Mouse (Mus musculus) spleen, adult 2 months (tissue): Measurements from ENCODE around the gene Prss57. TPM values are rescaled to one million over a fixed set of nuclear protein-coding genes. Genes with fewer than 3 reads are reported as not detected.

Source experiments
- DNase-seq, 2 experiments: peaks; one replicate each; pipeline versions ENCODE4 v3.0.0 to v3.0.0-alpha.2; 2012 to 2021; ENCODE audit warnings: low spot score in 2 of 2, low read depth in 1 of 2
- H3K27ac ChIP-seq: fragments of 200-500 bp; 2 replicates; pipeline ENCODE4 v1.5.1; 2012; ENCODE audit warnings: low read length, inconsistent platforms; ENCODE audit not compliant: insufficient read depth
- H3K27me3 ChIP-seq: fragments of 200-500 bp; 2 replicates; pipeline ENCODE4 v1.6.1; 2012; ENCODE audit warnings: mild to moderate bottlenecking, moderate library complexity, low read length, inconsistent platforms; ENCODE audit not compliant: control insufficient read depth, insufficient read depth
- H3K36me3 ChIP-seq: fragments of 200-500 bp; 2 replicates; pipeline ENCODE4 v1.6.1; 2012; ENCODE audit warnings: mild to moderate bottlenecking, low read length, inconsistent platforms; ENCODE audit not compliant: control insufficient read depth, insufficient read depth
- H3K4me1 ChIP-seq: fragments of 200-500 bp; 2 replicates; pipeline ENCODE4 v1.6.1; 2011; ENCODE audit warnings: inconsistent platforms; ENCODE audit not compliant: control insufficient read depth, insufficient read depth, insufficient read length
- H3K4me3 ChIP-seq: fragments of 200-500 bp; 2 replicates; pipeline ENCODE4 v1.5.1; 2011; ENCODE audit warnings: mild to moderate bottlenecking, inconsistent platforms; ENCODE audit not compliant: insufficient read depth, insufficient read length; ENCODE audit errors: extremely low read depth
- CTCF ChIP-seq: fragments of 200-500 bp; IDR thresholded peaks from 2 replicates; pipeline ENCODE4 v1.5.1; 2011; ENCODE audit warnings: mild to moderate bottlenecking, inconsistent platforms; ENCODE audit not compliant: insufficient read depth, insufficient read length, insufficient replicate concordance; ENCODE audit errors: extremely low read depth
- POLR2A ChIP-seq: fragments of 200-500 bp; IDR thresholded peaks from 2 replicates; pipeline ENCODE4 v1.6.1; 2011; ENCODE audit warnings: low read depth, low read length, inconsistent platforms
- WGBS: fragments of 180-500 bp; shearing (Covaris S2); methylation state at CpG from one replicate; pipeline ENCODE4 v1.1.7; 2018; 5-methylcytosine and 5-hydroxymethylcytosine counted together
- polyA plus RNA-seq: library from polyadenylated mRNA; depleted of rRNA; stranded (reverse); fragments of >200 nt; gene quantifications from 2 replicates; pipeline ENCODE4 v1.2.3, GENCODE M21; 2012

Prss57 gene
- polyA plus RNA-seq, 1 experiment, result 1.6 TPM

DNA sequence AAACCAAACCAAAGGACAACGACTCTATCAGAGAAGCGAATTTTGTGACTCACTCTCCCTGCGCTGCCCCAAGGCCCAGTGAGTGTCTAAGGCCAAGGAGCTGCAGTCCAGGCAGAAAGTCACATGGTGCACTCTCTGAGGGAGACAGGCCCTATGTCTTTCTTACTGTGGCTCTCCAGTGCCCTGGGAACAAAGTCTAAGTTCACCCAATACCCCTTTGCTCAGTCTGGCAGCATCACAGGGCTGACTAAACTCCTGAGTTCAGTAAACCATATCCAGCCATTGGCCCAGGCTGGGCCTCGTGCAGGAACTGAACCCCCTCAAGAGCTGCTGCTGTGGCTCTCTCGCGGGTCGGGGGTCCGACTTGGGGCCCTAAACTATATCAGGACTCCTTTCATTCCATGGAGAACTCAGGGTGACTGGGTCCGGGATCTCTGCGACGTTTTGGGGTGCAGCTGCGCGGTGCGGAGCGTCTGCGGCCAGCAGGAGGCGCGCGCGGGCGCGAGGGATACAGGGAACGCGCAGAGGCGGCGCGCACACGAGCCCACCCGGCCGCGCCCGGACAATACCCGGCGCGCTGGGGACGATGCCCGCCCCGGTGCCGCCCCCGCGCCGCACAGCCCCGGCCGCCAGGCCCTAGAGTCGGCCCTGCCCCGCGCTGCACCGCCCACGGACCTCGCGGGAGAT lies 2.4 kb upstream of the Prss57 start, which contains the start of gene Palm:
Gene Palm (plus strand): TSS at position 522 of the 687 bp plus-strand sequence.
- H3K4me1 ChIP-seq, result peaks cover 5% of the 10 kb centered on the region
- no peaks in the 10 kb centered on the region for H3K27me3 ChIP-seq
- peak; percentile 25 to 63 for DNase-seq
- H3K27ac ChIP-seq, result no peak within 1 kb of the TSS
- WGBS, result 8% methylated on average over 36 of the region's 51 CpGs
- peak within 1 kb of the TSS; percentile 64 for H3K4me3 ChIP-seq
- peak; percentile 84 for TF ChIP-seq CTCF
- no peak for TF ChIP-seq POLR2A
- no peaks in the 10 kb centered on the region for H3K36me3 ChIP-seq

GRCm38 (mm10) chr10:79792339-79793040 lies 1.7 kb upstream of the Prss57 start:
- Histone ChIP-seq H3K27me3 (no peaks in the 10 kb centered on the region), H3K4me1 (peaks cover 2% of the 10 kb centered on the region), H3K36me3 (no peaks in the 10 kb centered on the region), H3K27ac (no peak overlapping the region), H3K4me3 (no peak overlapping the region)
- DNase-seq, result no peak
- 88% methylated on average over 5 of the region's 5 CpGs for WGBS
- TF ChIP-seq POLR2A (no peak), CTCF (no peak)

DNA sequence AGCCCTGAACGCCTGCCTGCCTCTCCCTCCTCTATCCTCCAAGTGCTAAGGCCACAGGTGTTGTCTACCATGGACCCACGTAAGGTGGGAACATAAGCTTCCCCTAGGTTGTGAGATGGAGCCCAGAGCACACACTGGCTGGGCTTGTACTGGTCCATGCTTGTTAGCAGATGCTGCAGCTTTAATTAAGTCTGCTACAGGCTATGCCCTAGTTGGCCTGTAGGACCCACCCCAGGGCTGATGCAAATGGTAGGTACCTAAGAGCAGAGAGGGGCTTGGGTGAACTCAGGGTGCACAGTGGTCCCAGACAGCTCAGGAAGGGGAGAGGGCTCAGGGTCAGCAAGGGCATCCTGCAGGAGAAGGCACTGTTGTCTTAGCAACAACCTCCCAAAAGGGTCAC lies 1.2 kb downstream of the Prss57 start:
- H3K4me3 ChIP-seq, result no peak overlapping the region
- no peaks in the 10 kb centered on the region for H3K27me3 ChIP-seq
- H3K27ac ChIP-seq, result no peak overlapping the region
- 60% methylated on average over 2 of the region's 2 CpGs for WGBS
- no peaks in the 10 kb centered on the region; the same call in 1 of the 2 replicates for H3K4me1 ChIP-seq
- H3K36me3 ChIP-seq, result no peaks in the 10 kb centered on the region
- TF ChIP-seq POLR2A (no peak), CTCF (no peak)
- no peak for DNase-seq

DNA sequence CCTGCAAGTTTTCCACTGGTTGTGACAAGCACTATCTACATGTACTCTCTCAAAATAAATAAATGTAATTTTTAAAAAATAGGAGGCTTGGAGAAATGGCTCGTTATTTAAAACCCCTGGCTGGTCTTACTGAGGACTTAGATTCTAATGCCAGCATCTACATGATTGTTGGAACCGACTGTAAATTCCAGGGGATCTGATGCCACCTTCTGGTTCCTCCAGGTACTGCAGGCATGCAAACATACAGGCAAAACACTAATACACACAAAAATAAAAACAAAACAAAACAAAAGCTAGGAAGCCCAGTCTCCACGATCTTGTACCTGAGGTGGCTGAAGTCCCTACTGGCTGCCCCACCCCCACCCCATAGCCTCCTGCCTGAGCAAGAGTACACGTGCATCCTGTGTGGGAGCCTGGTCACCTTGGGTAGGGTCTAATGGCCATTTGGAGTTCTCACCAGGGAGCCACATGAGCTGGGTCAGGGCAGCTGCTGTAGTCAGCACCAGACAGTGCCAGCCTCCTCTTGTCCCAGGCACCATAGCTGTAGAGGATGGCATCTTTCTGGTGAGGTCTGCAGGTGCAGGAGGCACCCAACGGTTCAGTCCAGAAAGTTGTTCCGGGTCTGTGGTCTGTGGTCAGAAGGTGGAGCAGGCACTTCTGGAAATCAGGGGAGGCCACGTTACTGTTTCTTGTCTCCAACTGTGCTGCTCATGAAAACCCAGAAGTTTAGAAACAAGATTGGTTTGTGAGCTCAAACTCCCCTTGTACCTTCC lies 2.2 kb downstream of the Prss57 start:
- 4% methylated on average over 7 of the region's 7 CpGs for WGBS
- TF ChIP-seq CTCF (peak; percentile 57; the same call in 1 of the 2 replicates), POLR2A (no peak)
- Histone ChIP-seq H3K4me1 (no peaks in the 10 kb centered on the region), H3K27ac (no peak overlapping the region), H3K27me3 (no peaks in the 10 kb centered on the region), H3K36me3 (no peaks in the 10 kb centered on the region), H3K4me3 (no peak overlapping the region)
- peak; percentile 60 to 71 for DNase-seq

DNA sequence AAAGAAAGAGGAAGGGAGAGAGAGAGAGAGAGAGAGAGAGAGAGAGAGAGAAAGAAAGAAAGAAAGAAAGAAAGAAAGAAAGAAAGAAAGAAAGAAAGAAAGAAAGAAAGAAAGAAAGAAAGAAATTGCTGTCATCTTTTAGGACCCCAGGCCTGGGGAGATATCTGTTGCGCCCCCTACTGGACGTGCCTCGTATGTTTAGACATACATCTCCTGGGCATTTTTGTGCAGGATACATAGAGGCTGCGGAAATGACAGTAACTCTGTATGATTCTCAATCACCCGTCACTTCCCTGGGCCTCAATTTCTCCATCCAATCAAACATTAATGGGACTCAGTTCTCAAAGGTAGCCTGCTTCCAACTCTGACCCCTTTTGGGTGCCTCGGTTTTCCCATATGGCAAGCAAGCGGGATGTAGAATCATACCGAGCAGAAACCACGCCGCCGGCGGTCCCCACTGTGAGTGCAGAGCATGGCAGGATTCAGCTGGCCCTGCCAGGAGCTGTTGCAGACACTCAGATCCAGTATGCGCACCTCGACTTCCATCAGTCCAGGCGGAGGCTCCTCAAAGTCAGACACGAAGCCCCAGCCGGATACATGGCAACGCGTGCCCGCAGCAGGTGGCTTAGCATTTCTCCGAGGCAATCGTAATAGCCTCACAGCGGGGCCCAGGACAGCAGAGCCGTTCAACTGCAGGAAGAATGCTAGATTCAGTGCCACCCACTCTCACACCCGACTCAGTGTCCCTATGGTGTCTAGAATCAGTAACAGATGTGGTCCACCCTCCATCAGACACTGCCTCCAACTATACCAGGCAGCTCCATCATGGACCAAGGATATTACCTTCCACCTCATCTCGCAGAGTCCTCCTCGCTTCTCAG lies 6.6 kb downstream of the Prss57 start:
- 77% methylated on average over 27 of the region's 27 CpGs for whole genome bisulfite sequencing
- Histone ChIP-seq H3K36me3 (no peaks in the 10 kb centered on the region), H3K4me1 (peaks cover 9% of the 10 kb centered on the region), H3K27me3 (no peaks in the 10 kb centered on the region), H3K4me3 (no peak overlapping the region), H3K27ac (no peak overlapping the region)
- peak; percentile 30; the same call in 1 of the 2 replicates for TF ChIP-seq CTCF
- no peak for TF ChIP-seq POLR2A
- DNase-seq, result peak in 1 of 2 experiments; percentile 33

DNA sequence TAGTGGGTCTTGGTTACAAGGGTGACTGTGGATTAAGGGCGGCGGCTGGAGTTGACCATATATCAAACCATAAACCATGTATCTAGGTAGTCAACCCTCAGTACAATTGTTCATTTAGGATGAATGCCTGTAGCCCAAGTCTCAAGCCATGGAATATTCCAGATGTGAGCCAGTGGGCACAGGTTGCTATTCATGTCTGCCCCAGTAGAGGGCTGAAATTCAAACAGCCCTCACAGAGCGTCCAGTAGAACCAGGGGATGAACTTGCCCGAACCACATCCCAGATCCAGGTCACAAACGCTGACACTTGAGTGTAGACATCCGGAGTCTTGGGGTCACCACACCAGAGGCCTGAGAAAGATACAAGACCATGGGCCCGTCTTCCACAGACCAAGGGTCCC lies 7.7 kb downstream of the Prss57 start:
- H3K4me3 ChIP-seq, result no peak overlapping the region
- H3K36me3 ChIP-seq, result no peaks in the 10 kb centered on the region
- peaks cover 9% of the 10 kb centered on the region for H3K4me1 ChIP-seq
- no peak for TF ChIP-seq POLR2A
- TF ChIP-seq CTCF, result no peak
- no peak for DNase-seq
- WGBS, result 83% methylated on average over 7 of the region's 7 CpGs
- no peak overlapping the region for H3K27ac ChIP-seq
- peaks cover 1% of the 10 kb centered on the region; the same call in 1 of the 2 replicates for H3K27me3 ChIP-seq
